18 mouse cellular contexts compared by ENCODE assay signal in genomic region chr2:19037430-19037829, GRCm38 (mm10). TPM values are rescaled to one million over a fixed set of nuclear protein-coding genes. Genes with fewer than 3 reads are reported as not detected.
A peak's percentile ranks its signal among the peaks of the same experiment; 100 is the strongest.
DNase-seq lines count a peak whose midpoint lies in the region; ATAC-seq and TF ChIP-seq lines count a peak whose summit lies in the region.
"Had no signal": no experiment of that assay in that cellular context is flagged by ENCODE, and none has a peak within 500 bp of the region (broad histone marks: within the 10 kb centered on the region; RNA-seq: fewer than 3 reads in every experiment).

No protein-coding gene starts in this region.

- WGBS in liver, adult 2 months = 53% methylated on average over 4 of the region's 4 CpGs
- 52% methylated on average over 4 of the region's 4 CpGs for WGBS in liver, embryonic 12.5 days (ENCODE audit: insufficient replicate concordance)
- 47% methylated on average over 4 of the region's 4 CpGs for WGBS in kidney, embryonic 15.5 days
- WGBS in hindbrain, embryonic 13.5 days = 74% methylated on average over 4 of the region's 4 CpGs

- intact Hi-C loops in heart, postnatal 14 days (cut with DNase I) = no loop called here

- no peak overlapping the region for H3K4me3 ChIP-seq in liver, adult 2 months (ENCODE audit: insufficient read depth, low read depth, low read length)
- no peak overlapping the region for H3K4me3 ChIP-seq in liver, embryonic 12.5 days
- H3K4me3 ChIP-seq in kidney, embryonic 15.5 days (replicated peaks) = no peak overlapping the region
- no peak overlapping the region for H3K4me3 ChIP-seq in hindbrain, embryonic 13.5 days
- H3K4me3 ChIP-seq: forebrain, embryonic 10.5 days; heart, embryonic 13.5 days; hindbrain, embryonic 10.5 days; limb, embryonic 12.5 days had no signal

- H3K27ac ChIP-seq in liver, adult 2 months (replicated peaks; ENCODE audit: insufficient read depth, low read depth, low read length) = no peak overlapping the region
- H3K27ac ChIP-seq in liver, embryonic 12.5 days = no peak overlapping the region
- H3K27ac ChIP-seq in kidney, embryonic 15.5 days = peak overlapping the region; percentile 78
- no peak overlapping the region for H3K27ac ChIP-seq in hindbrain, embryonic 13.5 days
- H3K27ac ChIP-seq: forebrain, embryonic 10.5 days; hindbrain, embryonic 10.5 days; limb, embryonic 12.5 days; liver, embryonic 14.5 days had no signal

- H3K36me3 ChIP-seq in liver, adult 2 months (ENCODE audit: control insufficient read depth, insufficient read depth, low read length) = no peaks in the 10 kb centered on the region
- H3K36me3 ChIP-seq in liver, embryonic 12.5 days = no peaks in the 10 kb centered on the region
- H3K36me3 ChIP-seq in kidney, embryonic 15.5 days = no peaks in the 10 kb centered on the region
- no peaks in the 10 kb centered on the region for H3K36me3 ChIP-seq in hindbrain, embryonic 13.5 days
- H3K36me3 ChIP-seq: forebrain, embryonic 10.5 days; heart, embryonic 13.5 days; hindbrain, embryonic 10.5 days; limb, embryonic 12.5 days had no signal

- H3K4me2 ChIP-seq in liver, embryonic 12.5 days = no peak overlapping the region
- no peak overlapping the region for H3K4me2 ChIP-seq in kidney, embryonic 15.5 days
- H3K4me2 ChIP-seq in hindbrain, embryonic 13.5 days = no peak overlapping the region
- H3K4me2 ChIP-seq: heart, embryonic 13.5 days; limb, embryonic 12.5 days; midbrain, embryonic 11.5 days had no signal

- no peak for ATAC-seq in liver, embryonic 12.5 days
- peak; percentile 25; the same call in 1 of the 2 replicates for ATAC-seq in kidney, embryonic 15.5 days (replicated peaks; ENCODE audit: low FRiP score)
- no peak for ATAC-seq in hindbrain, embryonic 13.5 days (ENCODE audit: low FRiP score)
- ATAC-seq in inflammation-experienced regulatory T-cells, adult 6 months = no peak

- no peaks in the 10 kb centered on the region for H3K9me3 ChIP-seq in liver, embryonic 12.5 days (replicated peaks)
- H3K9me3 ChIP-seq in kidney, embryonic 15.5 days (replicated peaks) = 0 out of 2 replicates have a peak, but pooled peaks cover 3% of the 10 kb centered on the region
- no peaks in the 10 kb centered on the region for H3K9me3 ChIP-seq in hindbrain, embryonic 13.5 days
- H3K9me3 ChIP-seq: forebrain, embryonic 10.5 days; heart, embryonic 13.5 days; hindbrain, embryonic 10.5 days; limb, embryonic 12.5 days had no signal

- no peaks in the 10 kb centered on the region for H3K4me1 ChIP-seq in liver, adult 2 months (ENCODE audit: control insufficient read depth, insufficient read depth, low read length)
- H3K4me1 ChIP-seq in liver, embryonic 12.5 days = no peaks in the 10 kb centered on the region
- peaks cover 10% of the 10 kb centered on the region for H3K4me1 ChIP-seq in kidney, embryonic 15.5 days
- no peaks in the 10 kb centered on the region for H3K4me1 ChIP-seq in hindbrain, embryonic 13.5 days (replicated peaks)
- H3K4me1 ChIP-seq: forebrain, embryonic 10.5 days; hindbrain, embryonic 10.5 days; limb, embryonic 12.5 days had no signal

- DNase-seq in heart, adult 8-10 months (ENCODE audit: low spot score) = peak; percentile 16
- DNase-seq in heart, postnatal 14 days = no peak
- peak; percentile 32 for DNase-seq in liver, adult 2 months (ENCODE audit: extremely low read depth, low read depth, low spot score)
- peak; percentile 43 for DNase-seq in kidney, postnatal 14 days
- DNase-seq: adrenal gland, adult 2 months; cerebellum, adult 8-10 months; gastrocnemius, postnatal 10 days; right cerebral cortex, postnatal 25 days had no signal

- TF ChIP-seq CTCF in liver, adult 2 months (IDR thresholded peaks at IDR 0.05; ENCODE audit: low read depth, low read length) = no peak

- no peaks in the 10 kb centered on the region for H3K27me3 ChIP-seq in liver, adult 2 months (ENCODE audit: control insufficient read depth, insufficient read depth, low read length)
- H3K27me3 ChIP-seq in liver, embryonic 12.5 days (replicated peaks) = no peaks in the 10 kb centered on the region
- H3K27me3 ChIP-seq in kidney, embryonic 15.5 days = no peaks in the 10 kb centered on the region
- no peaks in the 10 kb centered on the region for H3K27me3 ChIP-seq in hindbrain, embryonic 13.5 days
- H3K27me3 ChIP-seq: heart, embryonic 13.5 days; limb, embryonic 12.5 days had no signal

- H3K9ac ChIP-seq in liver, adult 2 months (ENCODE audit: low read depth, low read length) = no peak overlapping the region
- no peak overlapping the region for H3K9ac ChIP-seq in liver, embryonic 12.5 days
- H3K9ac ChIP-seq in kidney, embryonic 15.5 days = no peak overlapping the region
- H3K9ac ChIP-seq in hindbrain, embryonic 13.5 days = no peak overlapping the region
- H3K9ac ChIP-seq: heart, embryonic 13.5 days; limb, embryonic 12.5 days; liver, embryonic 14.5 days had no signal

- TF ChIP-seq POLR2A in liver, adult 2 months (IDR thresholded peaks at IDR 0.05; ENCODE audit: extremely low read depth, insufficient read depth, low read length) = no peak

- H3K79me2 ChIP-seq in liver, adult 2 months (ENCODE audit: control insufficient read depth, insufficient read depth, low read length) = no peaks in the 10 kb centered on the region

RNA-seq across cellular contexts. Expression of gene 4930426L09Rik, which starts 39.3 kb away (rescaled TPM):
- total RNA-seq in heart, adult 8-10 months (2022) = under 1 TPM in 1 of 4 experiments, not detected in 3; 0.19 TPM
- total RNA-seq in heart, postnatal 14 days (2021) = under 1 TPM in 1 of 2 experiments, not detected in 1; 0.34 TPM
- not detected in 2 replicates for total RNA-seq in liver, adult 2 months (2014; rRNA removed)
- polyA plus RNA-seq in liver, adult 2 months (2012; rRNA removed) = 0.10 and 0.11 TPM in 2 replicates
- polyA plus RNA-seq in liver, embryonic 12.5 days (2016; fragmentation: Nextera tagmentation; extraction: Ambion mirVana) = 0.29 and 0.30 TPM in 2 replicates
- 0.27 and 0.33 TPM in 2 replicates for polyA plus RNA-seq in kidney, embryonic 15.5 days (2015; fragmentation: Nextera tagmentation; extraction: Ambion mirVana)
- polyA plus RNA-seq in hindbrain, embryonic 13.5 days (2015; fragmentation: Nextera tagmentation; extraction: Ambion mirVana) = 0.44 and 0.57 TPM in 2 replicates
- polyA plus RNA-seq in inflammation-experienced regulatory T-cells, adult 6 months (2017; shearing (Covaris generic)) = under 1 TPM; 0.33 to 0.99 (median 0.41) TPM

RNA-seq across cellular contexts. Expression of gene Pip4k2a, which starts 39.5 kb away (rescaled TPM):
- 1 to 10 TPM; 4.9 to 6.6 (median 5.9) TPM for total RNA-seq in heart, adult 8-10 months (2022)
- 10 to 100 TPM in 1 of 2 experiments, 1 to 10 TPM in 1; 9.0 to 10.3 TPM for total RNA-seq in heart, postnatal 14 days (2021)
- total RNA-seq in liver, adult 2 months (2014; rRNA removed) = 2.8 and 3.6 TPM in 2 replicates
- 0.82 and 1.7 TPM in 2 replicates for polyA plus RNA-seq in liver, adult 2 months (2012; rRNA removed)
- 26.2 and 26.4 TPM in 2 replicates for polyA plus RNA-seq in liver, embryonic 12.5 days (2016; fragmentation: Nextera tagmentation; extraction: Ambion mirVana)
- polyA plus RNA-seq in kidney, embryonic 15.5 days (2015; fragmentation: Nextera tagmentation; extraction: Ambion mirVana) = 13.2 TPM in 2 replicates
- polyA plus RNA-seq in hindbrain, embryonic 13.5 days (2015; fragmentation: Nextera tagmentation; extraction: Ambion mirVana) = 10.8 and 11.1 TPM in 2 replicates
- 10 to 100 TPM; 16.7 to 23.5 (median 18.4) TPM for polyA plus RNA-seq in inflammation-experienced regulatory T-cells, adult 6 months (2017; shearing (Covaris generic))

Comparison
In these comparisons a context has a peak if more than half of its experiments do, and no peak if none do; other contexts are left out.
1. DNase-seq: peak in heart, adult 8-10 months (single experiment), liver, adult 2 months (single experiment) and kidney, postnatal 14 days (single experiment); none in heart, postnatal 14 days (0 of 2).